Mouse (Mus musculus) cerebellum, adult 2 months (tissue): ENCODE measurements around the gene Slit3. TPM values are rescaled to one million over a fixed set of nuclear protein-coding genes. Genes with fewer than 3 reads are reported as not detected.

Experiments
- DNase-seq, 2 experiments: peaks; one replicate each; pipeline ENCODE4 v3.0.0; 2021
- H3K27ac ChIP-seq: fragments of 200-500 bp; 2 replicates; pipeline ENCODE4 v1.5.1; 2012; ENCODE audit warnings: low read length, control low read depth, inconsistent platforms; ENCODE audit not compliant: insufficient read depth
- H3K27me3 ChIP-seq: fragments of 200-500 bp; 2 replicates; pipeline ENCODE4 v1.6.1; 2012; ENCODE audit warnings: inconsistent platforms, mild to moderate bottlenecking, low read length, moderate library complexity; ENCODE audit not compliant: control insufficient read depth, insufficient read depth
- H3K4me1 ChIP-seq: fragments of 200-500 bp; 2 replicates; pipeline ENCODE4 v1.6.1; 2011; ENCODE audit warnings: low read length; ENCODE audit not compliant: control insufficient read depth, insufficient read depth
- H3K4me3 ChIP-seq: fragments of 200-500 bp; replicated peaks from 2 replicates; pipeline ENCODE3; 2011; ENCODE audit warnings: mild to moderate bottlenecking, low read depth, low read length, control low read depth; ENCODE audit not compliant: insufficient read depth
- CTCF ChIP-seq: fragments of 200-500 bp; IDR thresholded peaks from 2 replicates; pipeline ENCODE4 v1.5.1; 2011; ENCODE audit warnings: low read depth, mild to moderate bottlenecking, control low read depth, low read length, moderate library complexity, borderline replicate concordance; ENCODE audit not compliant: insufficient read depth
- POLR2A ChIP-seq: fragments of 200-500 bp; IDR thresholded peaks from 2 replicates; pipeline ENCODE4 v1.6.1; 2011; ENCODE audit warnings: low read length, control low read depth, borderline replicate concordance; ENCODE audit not compliant: insufficient read depth
- WGBS: fragments of 180-500 bp; shearing (Covaris S2); methylation state at CpG from one replicate; pipeline ENCODE4 v1.1.7; 2018; 5-methylcytosine and 5-hydroxymethylcytosine counted together
- polyA plus RNA-seq: library from polyadenylated mRNA; depleted of rRNA; stranded (reverse); fragments of >200 nt; gene quantifications from 2 replicates; pipeline ENCODE4 v1.2.3, GENCODE M21; 2012

Slit3 gene
- polyA plus RNA-seq, 1 experiment: 10.0 TPM

GRCm38 (mm10) chr11:35569126-35569916, 448.3 kb downstream of the Slit3 start:
- 89% methylated on average over 6 of the region's 6 CpGs for WGBS
- DNase-seq: no peak

GRCm38 (mm10) chr11:35569957-35570356, 448.9 kb downstream of the Slit3 start:
- H3K27me3 ChIP-seq: no peaks in the 10 kb centered on the region; the same call in 1 of the 2 replicates
- TF ChIP-seq CTCF: no peak
- TF ChIP-seq POLR2A: no peak
- 84% methylated on average over 11 of the region's 11 CpGs for WGBS
- no peak for DNase-seq
- H3K4me3 ChIP-seq: no peak overlapping the region
- H3K27ac ChIP-seq: no peak overlapping the region
- no peaks in the 10 kb centered on the region for H3K4me1 ChIP-seq

More at GRCm38 (mm10) chr11:35569126-35569916, 448.3 kb downstream of the Slit3 start:
- no peak overlapping the region for H3K4me3 ChIP-seq
- H3K4me1 ChIP-seq: no peaks in the 10 kb centered on the region
- H3K27ac ChIP-seq: no peak overlapping the region
- TF ChIP-seq CTCF: no peak
- TF ChIP-seq POLR2A: no peak
- H3K27me3 ChIP-seq: no peaks in the 10 kb centered on the region; the same call in 1 of the 2 replicates

GRCm38 (mm10) chr11:35571910-35572309, 450.9 kb downstream of the Slit3 start:
- no peak for DNase-seq
- no peaks in the 10 kb centered on the region; the same call in 1 of the 2 replicates for H3K27me3 ChIP-seq
- no peak overlapping the region for H3K27ac ChIP-seq
- 84% methylated on average over 3 of the region's 3 CpGs for WGBS
- TF ChIP-seq CTCF: no peak
- TF ChIP-seq POLR2A: no peak
- no peak overlapping the region for H3K4me3 ChIP-seq
- H3K4me1 ChIP-seq: no peaks in the 10 kb centered on the region

GRCm38 (mm10) chr11:35578796-35579195, 457.8 kb downstream of the Slit3 start:
- Histone ChIP-seq H3K4me1 (peaks cover 5% of the 10 kb centered on the region; the same call in 1 of the 2 replicates), H3K27ac (no peak overlapping the region), H3K27me3 (no peaks in the 10 kb centered on the region), H3K4me3 (no peak overlapping the region)
- TF ChIP-seq CTCF: no peak
- no peak for TF ChIP-seq POLR2A
- WGBS: 32% methylated on average over 10 of the region's 10 CpGs
- DNase-seq: peak in 1 of 2 experiments; percentile 17

- 65% methylated on average over 5 of the region's 5 CpGs for WGBS
- Histone ChIP-seq H3K27ac (no peak overlapping the region), H3K4me1 (peaks cover 16% of the 10 kb centered on the region), H3K4me3 (no peak overlapping the region), H3K27me3 (no peaks in the 10 kb centered on the region)
- TF ChIP-seq POLR2A: no peak
- no peak for TF ChIP-seq CTCF
- no peak for DNase-seq
Observed at GRCm38 (mm10) chr11:35582591-35582990, 461.6 kb downstream of the Slit3 start.

GRCm38 (mm10) chr11:35583633-35584032, 462.6 kb downstream of the Slit3 start:
- H3K27me3 ChIP-seq: no peaks in the 10 kb centered on the region
- no peak overlapping the region for H3K27ac ChIP-seq
- peaks cover 15% of the 10 kb centered on the region for H3K4me1 ChIP-seq
- H3K4me3 ChIP-seq: no peak overlapping the region
- no peak for DNase-seq
- WGBS: 70% methylated on average over 7 of the region's 7 CpGs
- TF ChIP-seq POLR2A: no peak

GRCm38 (mm10) chr11:35587174-35587959, 466.3 kb downstream of the Slit3 start:
- no peak overlapping the region for H3K27ac ChIP-seq
- WGBS: 12% methylated on average over 13 of the region's 13 CpGs
- peaks cover 12% of the 10 kb centered on the region; the same call in 1 of the 2 replicates for H3K4me1 ChIP-seq
- no peaks in the 10 kb centered on the region for H3K27me3 ChIP-seq
- DNase-seq: peak; percentile 95 to 97
- H3K4me3 ChIP-seq: no peak overlapping the region
- TF ChIP-seq POLR2A (no peak), CTCF (no peak)

GRCm38 (mm10) chr11:35589892-35590291, 468.9 kb downstream of the Slit3 start:
- 91% methylated on average over 7 of the region's 7 CpGs for WGBS
- no peaks in the 10 kb centered on the region; the same call in 1 of the 2 replicates for H3K27me3 ChIP-seq
- no peak for DNase-seq
- TF ChIP-seq POLR2A (no peak), CTCF (no peak)
- H3K27ac ChIP-seq: no peak overlapping the region
- H3K4me1 ChIP-seq: peaks cover 12% of the 10 kb centered on the region; the same call in 1 of the 2 replicates
- H3K4me3 ChIP-seq: no peak overlapping the region
